Mouse (Mus musculus) kidney, postnatal 0 days (tissue): ENCODE measurements around the gene Inpp5f. TPM values are rescaled to one million over a fixed set of nuclear protein-coding genes. Genes with fewer than 3 reads are reported as not detected.
A peak's percentile ranks its signal among the peaks of the same experiment; 100 is the strongest.

ENCODE experiments used
- ATAC-seq: fragments of 200-750 bp; cut with Nextera tagmentation; replicated peaks from 2 replicates; pipeline ENCODE4 v1.8.0; 2017; ENCODE audit warnings: low read depth, moderate number of reproducible peaks, moderate TSS enrichment, moderate library complexity; ENCODE audit not compliant: low FRiP score
- DNase-seq: peaks from one replicate; pipeline ENCODE4 v3.0.0-alpha.2; 2016; ENCODE audit warnings: low spot score
- H3K27ac ChIP-seq: fragments of 300-500 bp; sonication (generic); 2 replicates; pipeline ENCODE4 v1.5.1; 2014; ENCODE audit warnings: mild to moderate bottlenecking
- H3K27me3 ChIP-seq: fragments of 300-500 bp; sonication (generic); 2 replicates; pipeline ENCODE4 v1.6.1; 2014; ENCODE audit warnings: low read length, mixed read lengths; ENCODE audit not compliant: insufficient read depth
- H3K36me3 ChIP-seq: fragments of 300-500 bp; sonication (generic); 2 replicates; pipeline ENCODE4 v1.6.1; 2014; ENCODE audit warnings: low read length, mixed read lengths; ENCODE audit not compliant: insufficient read depth
- H3K4me1 ChIP-seq: fragments of 300-500 bp; sonication (generic); replicated peaks from 2 replicates; pipeline ENCODE4 v1.6.1; 2014; ENCODE audit warnings: antibody characterized with exemption, low read length, mixed read lengths; ENCODE audit not compliant: insufficient read depth
- H3K4me2 ChIP-seq: fragments of 300-500 bp; sonication (generic); 2 replicates; pipeline ENCODE4 v1.6.1; 2014; ENCODE audit warnings: mild to moderate bottlenecking, low read length, moderate library complexity, mixed read lengths
- H3K4me3 ChIP-seq: fragments of 300-500 bp; sonication (generic); replicated peaks from 2 replicates; pipeline ENCODE4 v1.5.1; 2014; ENCODE audit warnings: low read depth, low read length
- H3K9ac ChIP-seq: fragments of 300-500 bp; sonication (generic); 2 replicates; pipeline ENCODE4 v1.6.1; 2014; ENCODE audit warnings: low read depth, low read length
- H3K9me3 ChIP-seq: fragments of 300-500 bp; sonication (generic); replicated peaks from 2 replicates; pipeline ENCODE4 v1.6.1; 2016; ENCODE audit warnings: low read length, inconsistent platforms, mixed read lengths
- CTCF ChIP-seq: IDR thresholded peaks from 2 replicates; pipeline ENCODE4 v1.5.1; 2016; ENCODE audit warnings: antibody characterized with exemption, low read depth, mild to moderate bottlenecking, moderate library complexity
- WGBS: fragments of 180-500 bp; shearing (Covaris S2); extraction: QIAGEN DNeasy Blood & Tissue Kit; methylation state at CpG from one replicate; pipeline ENCODE4 v1.1.7; 2014; 5-methylcytosine and 5-hydroxymethylcytosine counted together
- polyA plus RNA-seq: library from polyadenylated mRNA; unstranded; fragments of >200 nt; fragmentation: Nextera tagmentation; extraction: Ambion mirVana; gene quantifications from 2 replicates; pipeline ENCODE4 v1.2.1, GENCODE M21; 2015

Gene Inpp5f
- polyA plus RNA-seq, 1 experiment from 2014 or later, result 23.8 TPM

- peak; percentile 44 for ATAC-seq
- Histone ChIP-seq H3K4me2 (peak overlapping the region; percentile 90), H3K27me3 (no peaks in the 10 kb centered on the region)
Observed at GRCm38 (mm10) chr7:128739462-128740277, 128.5 kb downstream of the Inpp5f start.

GRCm38 (mm10) chr7:128740334-128740733 lies 129.2 kb downstream of the Inpp5f start, which contains the start of gene Mcmbp:
Gene Mcmbp (minus strand): TSS chr7:128740495.
- Histone ChIP-seq H3K4me1 (peaks cover 13% of the 10 kb centered on the region; the same call in 1 of the 2 replicates), H3K9ac (peak within 1 kb of the TSS; percentile 98), H3K27ac (peak within 1 kb of the TSS; percentile 89), H3K36me3 (no peaks in the 10 kb centered on the region), H3K27me3 (no peaks in the 10 kb centered on the region), H3K4me2 (peak within 1 kb of the TSS; percentile 90), H3K4me3 (peak within 1 kb of the TSS; percentile 99), H3K9me3 (no peaks in the 10 kb centered on the region)
- ATAC-seq, result peak; percentile 86
- no peak for TF ChIP-seq CTCF
- under 1% methylated on average over 35 of the region's 35 CpGs for WGBS
- peak; percentile 98 for DNase-seq

More at GRCm38 (mm10) chr7:128739462-128740277, 128.5 kb downstream of the Inpp5f start:
- TF ChIP-seq CTCF, result no peak
- WGBS, result under 1% methylated on average over 75 of the region's 80 CpGs
- H3K9me3 ChIP-seq, result no peaks in the 10 kb centered on the region
- H3K4me3 ChIP-seq, result peak overlapping the region; percentile 99
- H3K9ac ChIP-seq, result peak overlapping the region; percentile 98
- H3K27ac ChIP-seq, result peak overlapping the region; percentile 89
- H3K4me1 ChIP-seq, result peaks cover 13% of the 10 kb centered on the region; the same call in 1 of the 2 replicates
- no peaks in the 10 kb centered on the region for H3K36me3 ChIP-seq
- DNase-seq, result peak; percentile 47

GRCm38 (mm10) chr7:128743898-128744297 lies 132.8 kb downstream of the Inpp5f start:
- 68% methylated on average over 2 of the region's 2 CpGs for WGBS
- ATAC-seq, result no peak
- Histone ChIP-seq H3K4me3 (0 out of 2 replicates have a peak overlapping the region, but pooled peaks have one; percentile 97), H3K9me3 (no peaks in the 10 kb centered on the region), H3K4me2 (peak overlapping the region; percentile 72), H3K27ac (no peak overlapping the region), H3K4me1 (peaks cover 23% of the 10 kb centered on the region), H3K36me3 (no peaks in the 10 kb centered on the region), H3K9ac (no peak overlapping the region), H3K27me3 (no peaks in the 10 kb centered on the region)
- no peak for TF ChIP-seq CTCF
- no peak for DNase-seq

GRCm38 (mm10) chr7:128744684-128745485 lies 133.8 kb downstream of the Inpp5f start, which contains the start of gene Sec23ip:
Gene Sec23ip (plus strand): TSS chr7:128744943.
- Histone ChIP-seq H3K9me3 (no peaks in the 10 kb centered on the region), H3K27me3 (no peaks in the 10 kb centered on the region), H3K36me3 (0 out of 2 replicates have a peak, but pooled peaks cover under 1% of the 10 kb centered on the region), H3K4me1 (peaks cover 20% of the 10 kb centered on the region), H3K4me2 (peak within 1 kb of the TSS; percentile 72), H3K27ac (peak within 1 kb of the TSS; percentile 79), H3K9ac (peak within 1 kb of the TSS; percentile 97), H3K4me3 (peak within 1 kb of the TSS; percentile 97)
- peak; percentile 99 for DNase-seq
- TF ChIP-seq CTCF, result no peak
- WGBS, result under 1% methylated on average over 55 of the region's 55 CpGs
- peak; percentile 88 for ATAC-seq

Other genes with a start within 250 kb of the Inpp5f start
- gene Rgs10, start 192.6 kb upstream of the Inpp5f start, polyA plus RNA-seq, result 5.4 and 6.6 TPM in 2 replicates
- 21.4 and 23.5 TPM in 2 replicates for gene Tial1, start 149.6 kb upstream of the Inpp5f start, polyA plus RNA-seq
- gene Bag3, start 87.7 kb upstream of the Inpp5f start, polyA plus RNA-seq, result 15.0 and 15.1 TPM in 2 replicates
- 52.5 and 53.7 TPM in 2 replicates for gene Mcmbp, start 129.2 kb downstream of the Inpp5f start, polyA plus RNA-seq
- gene Sec23ip, start 133.6 kb downstream of the Inpp5f start, polyA plus RNA-seq, result 26.0 and 29.6 TPM in 2 replicates